In the genomic region with DNA sequence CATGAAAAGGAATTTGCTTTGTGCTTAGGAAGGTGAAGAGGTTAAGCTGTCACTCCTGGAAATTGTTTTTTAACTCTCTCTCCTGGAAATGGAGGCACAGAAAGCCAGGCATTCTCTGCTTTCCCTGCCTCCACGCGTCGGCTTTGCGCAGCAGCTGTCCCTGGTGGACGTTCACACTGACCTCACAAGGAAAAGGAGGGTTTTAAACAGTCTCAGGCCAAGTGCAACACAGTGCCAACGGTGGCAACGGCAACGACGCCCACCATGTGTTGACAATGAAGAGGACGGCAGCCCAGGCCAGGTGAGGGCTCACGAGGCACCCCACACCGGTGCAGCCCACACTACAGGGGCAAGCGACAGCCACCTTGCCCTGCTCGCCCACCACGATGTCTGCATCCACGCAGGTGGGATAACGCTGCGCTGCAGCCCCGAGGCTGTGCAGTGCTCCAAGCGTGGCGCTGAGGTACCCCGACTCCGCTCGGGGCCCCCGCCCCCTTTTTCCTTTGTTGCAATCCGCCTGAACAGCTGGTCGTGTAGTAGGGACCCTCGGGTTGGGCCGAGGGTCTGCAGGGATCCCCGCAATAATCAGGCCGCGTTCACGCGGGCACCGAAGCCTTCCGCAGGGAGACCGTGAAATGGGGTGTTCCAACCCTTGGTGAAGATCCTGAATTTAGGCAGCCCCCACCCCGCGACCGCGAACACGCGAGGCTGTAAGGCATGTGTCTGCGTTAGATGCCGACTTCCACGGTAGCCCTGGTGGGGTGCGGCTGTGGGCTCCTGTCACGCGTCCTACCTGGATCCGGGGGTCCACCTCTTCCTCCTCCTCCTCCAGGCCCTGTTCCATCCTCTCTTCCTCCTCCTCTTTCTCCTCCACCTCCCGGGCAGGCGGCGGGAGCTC, we compare ENCODE assay signal across 8 mouse cellular contexts. TPM values are rescaled to one million over a fixed set of nuclear protein-coding genes. Genes with fewer than 3 reads are reported as not detected.
A peak's percentile ranks its signal among the peaks of the same experiment; 100 is the strongest.
DNase-seq lines count a peak whose midpoint lies in the region; ATAC-seq and TF ChIP-seq lines count a peak whose summit lies in the region.

No protein-coding gene starts in this region.

- TF ChIP-seq POLR2A in cortical plate, adult 2 months (IDR thresholded peaks at IDR 0.05; ENCODE audit: extremely low read depth, insufficient read depth, low read length) = 0 out of 2 replicates have a peak, but pooled peaks have one; percentile 16

- H3K36me3 ChIP-seq in E14TG2a.4 (ENCODE audit: insufficient read depth, low read length) = no peaks in the 10 kb centered on the region
- no peaks in the 10 kb centered on the region for H3K36me3 ChIP-seq in heart, postnatal 0 days (replicated peaks; ENCODE audit: control insufficient read depth, insufficient read depth, low read length)
- no peaks in the 10 kb centered on the region; the same call in 1 of the 2 replicates for H3K36me3 ChIP-seq in midbrain, embryonic 15.5 days (replicated peaks)

- H3K9ac ChIP-seq in heart, postnatal 0 days (replicated peaks; ENCODE audit: low read depth, low read length) = peak overlapping the region; percentile 80
- peak overlapping the region; percentile 90 for H3K9ac ChIP-seq in midbrain, embryonic 15.5 days

- peaks cover 59% of the 10 kb centered on the region for H3K27me3 ChIP-seq in E14TG2a.4 (ENCODE audit: insufficient read depth, low read length)
- H3K27me3 ChIP-seq in heart, postnatal 0 days (ENCODE audit: control insufficient read depth, insufficient read depth, low read length) = no peaks in the 10 kb centered on the region
- no peaks in the 10 kb centered on the region for H3K27me3 ChIP-seq in midbrain, embryonic 15.5 days (replicated peaks)

- peak overlapping the region; percentile 91 for H3K27ac ChIP-seq in cortical plate, adult 2 months (ENCODE audit: insufficient read depth, low read length)
- peak overlapping the region; percentile 65 for H3K27ac ChIP-seq in heart, postnatal 0 days (ENCODE audit: low read depth)
- peak overlapping the region; percentile 98 for H3K27ac ChIP-seq in midbrain, embryonic 15.5 days

- DNase-seq in frontal cortex, postnatal 36 days (ENCODE audit: low spot score in 2 of 2) = no peak
- DNase-seq in heart, postnatal 0 days (ENCODE audit: low spot score) = peak; percentile 49
- DNase-seq in kidney, postnatal 25 days = peak; percentile 50 to 71
- DNase-seq in thymus, postnatal 0 days (ENCODE audit: low spot score) = peak; percentile 43

- TF ChIP-seq CTCF in E14TG2a.4 (conservative IDR thresholded peaks at IDR 0.05; ENCODE audit: low read length) = no peak
- no peak for TF ChIP-seq CTCF in cortical plate, adult 2 months (IDR thresholded peaks at IDR 0.05; ENCODE audit: extremely low read depth, insufficient read depth, low read length)
- TF ChIP-seq CTCF in heart, postnatal 0 days (IDR thresholded peaks at IDR 0.05; ENCODE audit: low read depth) = no peak

- H3K4me2 ChIP-seq in heart, postnatal 0 days (ENCODE audit: low read depth, low read length) = peak overlapping the region; percentile 94
- peak overlapping the region; percentile 65 for H3K4me2 ChIP-seq in midbrain, embryonic 15.5 days

- peak; percentile 31 for ATAC-seq in frontal cortex, adult (ENCODE audit: low TSS enrichment)
- ATAC-seq in heart, postnatal 0 days (ENCODE audit: insufficient read depth, low read depth) = peak; percentile 25
- peak; percentile 83 for ATAC-seq in midbrain, embryonic 15.5 days (replicated peaks)

- no peaks in the 10 kb centered on the region for H3K9me3 ChIP-seq in E14TG2a.4 (ENCODE audit: low read length)
- no peaks in the 10 kb centered on the region for H3K9me3 ChIP-seq in heart, postnatal 0 days (replicated peaks; ENCODE audit: control insufficient read depth, low read length)
- no peaks in the 10 kb centered on the region for H3K9me3 ChIP-seq in midbrain, embryonic 15.5 days

- H3K4me3 ChIP-seq in E14TG2a.4 (replicated peaks; ENCODE audit: low read length) = peak overlapping the region; percentile 88
- H3K4me3 ChIP-seq in cortical plate, adult 2 months (ENCODE audit: insufficient read depth, low read length) = peak overlapping the region; percentile 63
- H3K4me3 ChIP-seq in heart, postnatal 0 days (ENCODE audit: low read depth, low read length) = peak overlapping the region; percentile 85
- H3K4me3 ChIP-seq in midbrain, embryonic 15.5 days = peak overlapping the region; percentile 85

- WGBS in heart, postnatal 0 days = 2% methylated on average over 53 of the region's 53 CpGs
- WGBS in midbrain, embryonic 15.5 days = under 1% methylated on average over 53 of the region's 53 CpGs

- TF ChIP-seq EP300 in heart, postnatal 0 days (IDR thresholded peaks at IDR 0.05; ENCODE audit: low read depth) = no peak

- peaks cover 14% of the 10 kb centered on the region for H3K4me1 ChIP-seq in E14TG2a.4 (replicated peaks; ENCODE audit: low read depth, low read length)
- H3K4me1 ChIP-seq in cortical plate, adult 2 months (ENCODE audit: control insufficient read depth, insufficient read depth, low read length) = peaks cover 3% of the 10 kb centered on the region; the same call in 1 of the 2 replicates
- peaks cover 20% of the 10 kb centered on the region for H3K4me1 ChIP-seq in heart, postnatal 0 days (ENCODE audit: control insufficient read depth, insufficient read depth)
- peaks cover 33% of the 10 kb centered on the region for H3K4me1 ChIP-seq in midbrain, embryonic 15.5 days

RNA-seq across cellular contexts. Expression of a gene that starts 0.6 kb away (rescaled TPM):
- polyA plus RNA-seq in cortical plate, adult 2 months (2012; rRNA removed) = 43.8 and 55.2 TPM in 2 replicates
- total RNA-seq in heart, postnatal 0 days (2014; rRNA removed; ENCODE audit: low replicate concordance) = 10.2 and 14.2 TPM in 2 replicates
- 37.6 and 43.4 TPM in 2 replicates for polyA plus RNA-seq in heart, postnatal 0 days (2015; fragmentation: Nextera tagmentation; extraction: Ambion mirVana)
- polyA plus RNA-seq in midbrain, embryonic 15.5 days (2015; fragmentation: Nextera tagmentation; extraction: Ambion mirVana) = 151 and 161 TPM in 2 replicates
- polyA plus RNA-seq in thymus, postnatal 0 days (2015; fragmentation: Nextera tagmentation; extraction: Ambion mirVana) = 20.3 and 20.7 TPM in 2 replicates

RNA-seq across cellular contexts. Expression of a gene that starts 58.9 kb away (rescaled TPM):
- 11.5 and 13.5 TPM in 2 replicates for polyA plus RNA-seq in cortical plate, adult 2 months (2012; rRNA removed)
- total RNA-seq in heart, postnatal 0 days (2014; rRNA removed; ENCODE audit: low replicate concordance) = 7.4 and 12.1 TPM in 2 replicates
- polyA plus RNA-seq in heart, postnatal 0 days (2015; fragmentation: Nextera tagmentation; extraction: Ambion mirVana) = 6.5 TPM in 2 replicates
- polyA plus RNA-seq in midbrain, embryonic 15.5 days (2015; fragmentation: Nextera tagmentation; extraction: Ambion mirVana) = 8.4 and 10.1 TPM in 2 replicates
- polyA plus RNA-seq in thymus, postnatal 0 days (2015; fragmentation: Nextera tagmentation; extraction: Ambion mirVana) = 47.2 and 52.6 TPM in 2 replicates

RNA-seq across cellular contexts. Expression of a gene that starts 59.6 kb away (rescaled TPM):
- 18.4 and 18.8 TPM in 2 replicates for polyA plus RNA-seq in cortical plate, adult 2 months (2012; rRNA removed)
- total RNA-seq in heart, postnatal 0 days (2014; rRNA removed; ENCODE audit: low replicate concordance) = 9.0 and 21.7 TPM in 2 replicates
- 23.3 and 26.6 TPM in 2 replicates for polyA plus RNA-seq in heart, postnatal 0 days (2015; fragmentation: Nextera tagmentation; extraction: Ambion mirVana)
- 42.5 and 48.7 TPM in 2 replicates for polyA plus RNA-seq in midbrain, embryonic 15.5 days (2015; fragmentation: Nextera tagmentation; extraction: Ambion mirVana)
- polyA plus RNA-seq in thymus, postnatal 0 days (2015; fragmentation: Nextera tagmentation; extraction: Ambion mirVana) = 149 and 164 TPM in 2 replicates

Comparison
In these comparisons a context has a peak if more than half of its experiments do, and no peak if none do; other contexts are left out.
1. ATAC-seq: peak in every context shown above with its lines; median percentile 83 in midbrain, embryonic 15.5 days; 31 in frontal cortex, adult; 25 in heart, postnatal 0 days.
2. DNase-seq: peak in heart, postnatal 0 days (single experiment), kidney, postnatal 25 days (2 of 2) and thymus, postnatal 0 days (single experiment); none in frontal cortex, postnatal 36 days (0 of 2).
3. Peak in every context shown above with its lines, with median percentiles within 50 percentile points of each other: H3K4me3 ChIP-seq and H3K27ac ChIP-seq.